Mouse (Mus musculus) embryonic fibroblast, embryonic 13.5 days (primary cell): ENCODE results near the gene Gm572.

Source experiments
- CTCF ChIP-seq: IDR thresholded peaks from 2 replicates; pipeline ENCODE4 v1.5.1; 2011; ENCODE audit warnings: mild to moderate bottlenecking, control low read depth, low read length, moderate library complexity, borderline replicate concordance; ENCODE audit not compliant: insufficient read depth
- POLR2A ChIP-seq: IDR thresholded peaks from 2 replicates; pipeline ENCODE4 v1.6.1; 2011; ENCODE audit warnings: low read depth, mild to moderate bottlenecking, control low read depth, low read length, moderate library complexity

DNA sequence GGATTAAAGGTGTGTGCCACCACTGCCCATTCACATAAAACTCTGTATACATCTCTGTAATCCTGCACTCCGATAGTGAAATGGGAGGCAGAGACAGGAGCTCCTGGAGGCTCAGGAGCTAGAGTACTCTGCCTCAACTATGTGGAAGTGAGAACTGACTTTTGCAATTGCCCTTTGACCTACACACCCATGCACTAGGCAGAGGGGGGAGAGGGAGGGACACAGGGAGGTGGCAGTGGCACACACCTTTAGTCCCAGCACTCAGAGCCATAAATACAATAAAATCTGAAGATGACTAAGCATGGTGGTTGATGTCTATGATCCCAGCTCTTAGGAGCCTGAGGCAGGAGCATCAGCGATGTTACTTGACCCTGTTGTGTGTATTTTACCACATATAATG, 3.7 kb upstream of the Gm572 start:
- TF ChIP-seq POLR2A (no peak), CTCF (no peak)
